Mouse (Mus musculus): ENCODE data around the gene Gm49336.

Gm49336 gene

GRCm38 (mm10) chr14:60238551-60238950 lies 12.8 kb downstream of the Gm49336 start:
- DNase-seq (ENCODE audit: inconsistent ontology term), result no peak

- DNase-seq (ENCODE audit: inconsistent ontology term), result no peak
These were observed 31.4 kb downstream of the Gm49336 start for GRCm38 (mm10) chr14:60219886-60220285.

- DNase-seq (ENCODE audit: inconsistent ontology term), result no peak
These were observed 33.7 kb downstream of the Gm49336 start for GRCm38 (mm10) chr14:60217616-60218015.

GRCm38 (mm10) chr14:60216125-60216524 lies 35.2 kb downstream of the Gm49336 start:
- DNase-seq (ENCODE audit: inconsistent ontology term), result no peak

- no peak for DNase-seq (ENCODE audit: inconsistent ontology term)
These were observed 36.3 kb downstream of the Gm49336 start for GRCm38 (mm10) chr14:60215000-60215399.

- DNase-seq (ENCODE audit: inconsistent ontology term), result no peak
These were observed 37.3 kb downstream of the Gm49336 start for GRCm38 (mm10) chr14:60214040-60214439.

GRCm38 (mm10) chr14:60209166-60209565 lies 42.1 kb downstream of the Gm49336 start:
- DNase-seq (ENCODE audit: inconsistent ontology term), result no peak

GRCm38 (mm10) chr14:60204993-60205392 lies 46.3 kb downstream of the Gm49336 start:
- no peak for DNase-seq (ENCODE audit: inconsistent ontology term)

- no peak for DNase-seq (ENCODE audit: inconsistent ontology term)
These were observed 54.4 kb downstream of the Gm49336 start, which contains the start of gene Atp8a2 for GRCm38 (mm10) chr14:60196884-60197283. Atp8a2 (minus strand) TSS chr14:60197179.

- DNase-seq (ENCODE audit: inconsistent ontology term), result no peak
These were observed 55.3 kb downstream of the Gm49336 start for GRCm38 (mm10) chr14:60195999-60196398.

- no peak for DNase-seq (ENCODE audit: inconsistent ontology term)
These were observed 56.7 kb downstream of the Gm49336 start for GRCm38 (mm10) chr14:60194606-60195005.

GRCm38 (mm10) chr14:60189771-60190170 lies 61.5 kb downstream of the Gm49336 start:
- DNase-seq (ENCODE audit: inconsistent ontology term), result no peak

- no peak for DNase-seq (ENCODE audit: inconsistent ontology term)
These were observed 63.0 kb downstream of the Gm49336 start for GRCm38 (mm10) chr14:60188201-60188825.

GRCm38 (mm10) chr14:60181306-60181705 lies 70.0 kb downstream of the Gm49336 start:
- no peak for DNase-seq (ENCODE audit: inconsistent ontology term)

- no peak for DNase-seq (ENCODE audit: inconsistent ontology term)
These were observed 72.7 kb downstream of the Gm49336 start for GRCm38 (mm10) chr14:60178571-60178955.

- DNase-seq (ENCODE audit: inconsistent ontology term), result no peak
These were observed 73.4 kb downstream of the Gm49336 start for GRCm38 (mm10) chr14:60177614-60178570.

- DNase-seq (ENCODE audit: inconsistent ontology term), result peak; percentile 80
These were observed 74.3 kb downstream of the Gm49336 start for GRCm38 (mm10) chr14:60176891-60177613.

GRCm38 (mm10) chr14:60176469-60176890 lies 74.8 kb downstream of the Gm49336 start:
- DNase-seq (ENCODE audit: inconsistent ontology term), result no peak

- DNase-seq (ENCODE audit: inconsistent ontology term), result peak; percentile 19
These were observed 78.8 kb downstream of the Gm49336 start for GRCm38 (mm10) chr14:60172286-60173055.

GRCm38 (mm10) chr14:60170845-60171610 lies 80.3 kb downstream of the Gm49336 start:
- no peak for DNase-seq (ENCODE audit: inconsistent ontology term)

- DNase-seq (ENCODE audit: inconsistent ontology term), result no peak
These were observed 87.9 kb downstream of the Gm49336 start for GRCm38 (mm10) chr14:60163367-60163766.

All from Muller cell, postnatal 12 days (primary cell).